Mouse (Mus musculus) kidney, postnatal 25 days (tissue): ENCODE measurements at regions not wholly inside any gene's neighbourhood (a gene's known extent, or its start where the extent isn't known, plus 50 kb on each side); places are given as distances from the start of the nearest gene placed in this dataset.
"Not testable (repeated sequence)": the region's sequence is repeated elsewhere in the genome, so short reads cannot be mapped to it uniquely, and the experiment has no call there.

Source experiments
- DNase-seq, 2 experiments: peaks; one replicate each; pipeline ENCODE4 v3.0.0; 2021; ENCODE audit warnings: mixed read lengths in 2 of 2

- DNase-seq, result not testable (repeated sequence)
These were observed 563.5 kb downstream of the Gm10330 start for GRCm38 (mm10) chr12:23216521-23216920.

- peak in 1 of 2 experiments; percentile 29 for DNase-seq
These were observed 590.5 kb downstream of the Gm10330 start for GRCm38 (mm10) chr12:23189546-23189945.

GRCm38 (mm10) chr12:23189110-23189509, 591.0 kb downstream of the Gm10330 start:
- not testable (repeated sequence) for DNase-seq
